In genomic region chr9:92129504-92129903, GRCm38 (mm10) we compare ENCODE assay signal across 16 mouse cellular contexts.
DNase-seq lines count a peak whose midpoint lies in the region; ATAC-seq and TF ChIP-seq lines count a peak whose summit lies in the region.
"Had no signal": no experiment of that assay in that cellular context is flagged by ENCODE, and none has a peak within 500 bp of the region (broad histone marks: within the 10 kb centered on the region; RNA-seq: fewer than 3 reads in every experiment).

No protein-coding gene starts in this region.

- H3K9me3 ChIP-seq in liver, postnatal 0 days (ENCODE audit: low read length): 0 out of 2 replicates have a peak, but pooled peaks cover 2% of the 10 kb centered on the region
- no peaks in the 10 kb centered on the region for H3K9me3 ChIP-seq in liver, embryonic 11.5 days (ENCODE audit: control insufficient read depth, low read length)
- H3K9me3 ChIP-seq: forebrain, embryonic 13.5 days; intestine, embryonic 15.5 days; limb, embryonic 13.5 days; midbrain, embryonic 13.5 days had no signal

- WGBS in liver, postnatal 0 days (ENCODE audit: insufficient replicate concordance): 79% methylated on average over 3 of the region's 3 CpGs
- WGBS in liver, embryonic 11.5 days: 74% methylated on average over 3 of the region's 3 CpGs

- intact Hi-C loops in gastrocnemius, postnatal 14 days (cut with DNase I; ENCODE audit: low total_unique reads): no loop called here

- no peaks in the 10 kb centered on the region for H3K36me3 ChIP-seq in liver, postnatal 0 days (replicated peaks; ENCODE audit: insufficient read depth, low read length)
- H3K36me3 ChIP-seq in liver, embryonic 11.5 days (ENCODE audit: control insufficient read depth, insufficient read depth, low read length): no peaks in the 10 kb centered on the region
- H3K36me3 ChIP-seq: intestine, embryonic 15.5 days; limb, embryonic 13.5 days; midbrain, embryonic 13.5 days had no signal

- H3K4me3 ChIP-seq in liver, postnatal 0 days (ENCODE audit: low read depth, low read length): no peak overlapping the region
- no peak overlapping the region for H3K4me3 ChIP-seq in liver, embryonic 11.5 days (ENCODE audit: low read depth, low read length)
- no peak overlapping the region for H3K4me3 ChIP-seq in embryonic fibroblast, embryonic 13.5 days (ENCODE audit: insufficient read depth, low read length)
- H3K4me3 ChIP-seq: forebrain, embryonic 13.5 days; intestine, embryonic 15.5 days; limb, embryonic 13.5 days; midbrain, embryonic 13.5 days had no signal

- ATAC-seq in liver, postnatal 0 days: no peak
- ATAC-seq in liver, embryonic 11.5 days (replicated peaks; ENCODE audit: low FRiP score): no peak
- ATAC-seq: forebrain, embryonic 13.5 days; intestine, embryonic 15.5 days; midbrain, embryonic 13.5 days had no signal

- H3K4me2 ChIP-seq in liver, postnatal 0 days (ENCODE audit: low read depth, low read length): no peak overlapping the region
- H3K4me2 ChIP-seq in liver, embryonic 11.5 days: no peak overlapping the region
- H3K4me2 ChIP-seq: forebrain, embryonic 13.5 days; heart, embryonic 11.5 days; intestine, embryonic 15.5 days; limb, embryonic 13.5 days; midbrain, embryonic 13.5 days had no signal

- no peak for DNase-seq in liver, postnatal 0 days
- no peak for DNase-seq in liver, embryonic 11.5 days (ENCODE audit: low spot score)
- peak; percentile 9 for DNase-seq in CD4-positive helper T cell, adult 2 months (ENCODE audit: low read depth, low spot score)
- DNase-seq in ES-CJ7 (ENCODE audit: low read depth, low spot score): peak; percentile 64
- no peak for DNase-seq in gastrocnemius, postnatal 14 days
- DNase-seq in yolk sac, embryonic 10.5 days (ENCODE audit: low spot score): no peak
- DNase-seq: adrenal gland, postnatal 14 days; heart, postnatal 4 days; right cerebral cortex, postnatal 25 days; thymus, postnatal 25 days had no signal

- TF ChIP-seq CTCF in liver, postnatal 0 days (IDR thresholded peaks at IDR 0.05; ENCODE audit: low read depth): peak; percentile 30; the same call in 1 of the 2 replicates
- TF ChIP-seq CTCF in embryonic fibroblast, embryonic 13.5 days (IDR thresholded peaks at IDR 0.05; ENCODE audit: borderline replicate concordance, insufficient read depth, low read length): peak; percentile 14; the same call in 1 of the 2 replicates

- H3K27ac ChIP-seq in liver, postnatal 0 days (ENCODE audit: low read depth): no peak overlapping the region
- H3K27ac ChIP-seq in liver, embryonic 11.5 days (ENCODE audit: low read depth, low read length): no peak overlapping the region
- no peak overlapping the region for H3K27ac ChIP-seq in embryonic fibroblast, embryonic 13.5 days (ENCODE audit: insufficient read depth, low read length)
- H3K27ac ChIP-seq: forebrain, embryonic 13.5 days; intestine, embryonic 15.5 days; limb, embryonic 13.5 days; midbrain, embryonic 13.5 days had no signal

- no peak overlapping the region for H3K9ac ChIP-seq in liver, postnatal 0 days (replicated peaks)
- H3K9ac ChIP-seq in liver, embryonic 11.5 days (ENCODE audit: low read depth, low read length): no peak overlapping the region
- H3K9ac ChIP-seq: forebrain, embryonic 13.5 days; intestine, embryonic 15.5 days; limb, embryonic 13.5 days; midbrain, embryonic 13.5 days had no signal

- no peak for TF ChIP-seq EP300 in liver, postnatal 0 days (IDR thresholded peaks at IDR 0.05; ENCODE audit: low read depth)

- no peak for TF ChIP-seq POLR2A in embryonic fibroblast, embryonic 13.5 days (IDR thresholded peaks at IDR 0.05; ENCODE audit: low read depth, low read length)

- H3K4me1 ChIP-seq in liver, postnatal 0 days (ENCODE audit: insufficient read depth): no peaks in the 10 kb centered on the region
- H3K4me1 ChIP-seq in liver, embryonic 11.5 days (replicated peaks; ENCODE audit: control insufficient read depth, insufficient read depth, low read length): no peaks in the 10 kb centered on the region
- H3K4me1 ChIP-seq in embryonic fibroblast, embryonic 13.5 days (ENCODE audit: control insufficient read depth, insufficient read depth, low read length): 0 out of 2 replicates have a peak, but pooled peaks cover 2% of the 10 kb centered on the region
- H3K4me1 ChIP-seq: intestine, embryonic 15.5 days; limb, embryonic 13.5 days; midbrain, embryonic 13.5 days had no signal

- H3K27me3 ChIP-seq in liver, postnatal 0 days (ENCODE audit: insufficient read depth, low read length): no peaks in the 10 kb centered on the region
- H3K27me3 ChIP-seq in liver, embryonic 11.5 days (replicated peaks; ENCODE audit: control insufficient read depth, insufficient read depth, low read length): no peaks in the 10 kb centered on the region
- H3K27me3 ChIP-seq: forebrain, embryonic 13.5 days; intestine, embryonic 15.5 days; limb, embryonic 13.5 days; midbrain, embryonic 13.5 days had no signal

Comparison
In these comparisons a context has a peak if more than half of its experiments do, and no peak if none do; other contexts are left out.
1. DNase-seq: peak in CD4-positive helper T cell, adult 2 months (single experiment) and ES-CJ7 (single experiment); none in liver, postnatal 0 days (single experiment), liver, embryonic 11.5 days (single experiment), gastrocnemius, postnatal 14 days (single experiment) and yolk sac, embryonic 10.5 days (single experiment).